Comparison of ENCODE assay signal across 13 mouse cellular contexts in the genomic region with DNA sequence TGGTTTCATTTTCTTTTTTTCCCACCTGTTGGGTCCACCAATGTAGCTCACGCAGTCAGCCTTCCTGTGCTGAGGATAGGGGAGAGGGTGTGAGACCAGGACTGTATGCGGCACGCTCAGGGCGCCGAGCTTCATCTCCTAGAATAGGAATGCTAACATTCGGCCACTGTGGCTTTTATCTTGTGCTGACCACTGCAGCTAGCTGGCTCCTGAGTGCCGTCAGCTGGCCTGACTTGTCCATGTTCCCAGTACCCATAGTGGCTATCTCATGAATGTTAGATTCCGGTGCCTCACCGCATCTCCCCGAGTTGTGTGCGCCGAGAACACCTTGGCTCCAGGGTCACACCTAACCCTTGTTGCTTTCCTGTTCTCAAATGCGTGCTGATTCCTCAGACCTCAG.
DNase-seq lines count a peak whose midpoint lies in the region; ATAC-seq and TF ChIP-seq lines count a peak whose summit lies in the region.
"Had no signal": no experiment of that assay in that cellular context is flagged by ENCODE, and none has a peak within 500 bp of the region (broad histone marks: within the 10 kb centered on the region; RNA-seq: fewer than 3 reads in every experiment).

No protein-coding gene starts in this region.

- peak overlapping the region; percentile 87 for H3K27ac ChIP-seq in gastrocnemius, adult 2 months
- peak overlapping the region; percentile 89 for H3K27ac ChIP-seq in lung, embryonic 14.5 days (ENCODE audit: low read depth)
- H3K27ac ChIP-seq in heart, embryonic 14.5 days (replicated peaks in 1 of 2; ENCODE audit: control insufficient read depth in 1 of 2, insufficient read depth in 1 of 2, low read depth in 2 of 2, low read length in 2 of 2) = no peak overlapping the region
- peak overlapping the region; percentile 94 for H3K27ac ChIP-seq in stomach, embryonic 14.5 days (ENCODE audit: low read length)
- H3K27ac ChIP-seq in liver, embryonic 12.5 days = no peak overlapping the region
- H3K27ac ChIP-seq: liver, embryonic 15.5 days had no signal

- intact Hi-C loops in gastrocnemius, adult 2 months (cut with DNase I) = no loop called here
- intact Hi-C loops in gastrocnemius, postnatal 14 days (cut with DNase I; ENCODE audit: low total_unique reads) = no loop called here

- WGBS in lung, embryonic 14.5 days = 69% methylated on average over 13 of the region's 13 CpGs
- 57% methylated on average over 13 of the region's 13 CpGs for WGBS in heart, embryonic 14.5 days
- 84% methylated on average over 13 of the region's 13 CpGs for WGBS in stomach, embryonic 14.5 days
- WGBS in liver, embryonic 12.5 days (ENCODE audit: insufficient replicate concordance) = 83% methylated on average over 13 of the region's 13 CpGs

- no peaks in the 10 kb centered on the region for H3K9me3 ChIP-seq in lung, embryonic 14.5 days (ENCODE audit: low read depth, low read length)
- no peaks in the 10 kb centered on the region for H3K9me3 ChIP-seq in heart, embryonic 14.5 days (ENCODE audit: control insufficient read depth, low read length)
- no peaks in the 10 kb centered on the region for H3K9me3 ChIP-seq in stomach, embryonic 14.5 days (ENCODE audit: control insufficient read depth, low read depth, low read length)
- no peaks in the 10 kb centered on the region for H3K9me3 ChIP-seq in liver, embryonic 12.5 days (replicated peaks)
- H3K9me3 ChIP-seq: liver, embryonic 15.5 days had no signal

- ATAC-seq in lung, embryonic 14.5 days (ENCODE audit: insufficient read depth) = no peak
- no peak for ATAC-seq in heart, embryonic 14.5 days (ENCODE audit: insufficient number of reproducible peaks, insufficient read depth, low FRiP score, low read depth)
- ATAC-seq in stomach, embryonic 14.5 days (ENCODE audit: insufficient number of reproducible peaks, insufficient read depth, low FRiP score, low read depth) = no peak
- ATAC-seq in liver, embryonic 12.5 days = no peak

- no peak for DNase-seq in gastrocnemius, adult 2 months
- DNase-seq in gastrocnemius, postnatal 14 days = no peak
- no peak for DNase-seq in lung, embryonic 14.5 days
- DNase-seq in lung, adult 18-20 months = no peak
- DNase-seq in cerebellum, postnatal 14 days = no peak
- DNase-seq: adrenal gland, postnatal 14 days; cerebellum, postnatal 36 days; kidney, adult 18-20 months; thymus, adult 2 months had no signal

- peaks cover 39% of the 10 kb centered on the region for H3K4me1 ChIP-seq in lung, embryonic 14.5 days (ENCODE audit: insufficient read depth)
- peaks cover 29 to 42% of the 10 kb centered on the region in 2 experiments for H3K4me1 ChIP-seq in heart, embryonic 14.5 days (ENCODE audit: control insufficient read depth in 2 of 2, insufficient read depth in 2 of 2, low read length in 2 of 2)
- peaks cover 33% of the 10 kb centered on the region; the same call in 1 of the 2 replicates for H3K4me1 ChIP-seq in stomach, embryonic 14.5 days (ENCODE audit: control insufficient read depth, insufficient read depth, low read length)
- no peaks in the 10 kb centered on the region for H3K4me1 ChIP-seq in liver, embryonic 12.5 days
- H3K4me1 ChIP-seq: liver, embryonic 15.5 days had no signal

- no peaks in the 10 kb centered on the region for H3K36me3 ChIP-seq in lung, embryonic 14.5 days (ENCODE audit: insufficient read depth)
- no peaks in the 10 kb centered on the region for H3K36me3 ChIP-seq in heart, embryonic 14.5 days (ENCODE audit: control insufficient read depth, insufficient read depth, low read length)
- no peaks in the 10 kb centered on the region for H3K36me3 ChIP-seq in stomach, embryonic 14.5 days (ENCODE audit: control insufficient read depth, insufficient read depth, low read length)
- H3K36me3 ChIP-seq in liver, embryonic 12.5 days = no peaks in the 10 kb centered on the region
- H3K36me3 ChIP-seq: liver, embryonic 15.5 days had no signal

- H3K4me3 ChIP-seq in gastrocnemius, adult 2 months = no peak overlapping the region
- no peak overlapping the region for H3K4me3 ChIP-seq in lung, embryonic 14.5 days (ENCODE audit: low read depth, low read length)
- H3K4me3 ChIP-seq in heart, embryonic 14.5 days (ENCODE audit: control insufficient read depth in 1 of 2, insufficient read depth in 1 of 2, low read depth in 1 of 2, low read length in 2 of 2) = no peak overlapping the region
- no peak overlapping the region for H3K4me3 ChIP-seq in stomach, embryonic 14.5 days (ENCODE audit: low read depth, low read length)
- H3K4me3 ChIP-seq in liver, embryonic 12.5 days = no peak overlapping the region
- H3K4me3 ChIP-seq: liver, embryonic 15.5 days had no signal

- TF ChIP-seq CTCF in gastrocnemius, adult 2 months (IDR thresholded peaks at IDR 0.05) = no peak
- TF ChIP-seq CTCF in lung, embryonic 14.5 days (IDR thresholded peaks at IDR 0.05; ENCODE audit: low read depth) = no peak

- no peaks in the 10 kb centered on the region for H3K27me3 ChIP-seq in lung, embryonic 14.5 days (ENCODE audit: insufficient read depth, low read length)
- H3K27me3 ChIP-seq in heart, embryonic 14.5 days (ENCODE audit: control insufficient read depth, insufficient read depth, low read length) = no peaks in the 10 kb centered on the region
- no peaks in the 10 kb centered on the region for H3K27me3 ChIP-seq in stomach, embryonic 14.5 days (ENCODE audit: control insufficient read depth, insufficient read depth, low read length)
- H3K27me3 ChIP-seq in liver, embryonic 12.5 days (replicated peaks) = peaks cover 32% of the 10 kb centered on the region
- H3K27me3 ChIP-seq: liver, embryonic 15.5 days had no signal

- no peak overlapping the region for H3K9ac ChIP-seq in lung, embryonic 14.5 days
- peak overlapping the region; percentile 10; the same call in 1 of the 2 replicates for H3K9ac ChIP-seq in heart, embryonic 14.5 days (ENCODE audit: low read length)
- no peak overlapping the region for H3K9ac ChIP-seq in stomach, embryonic 14.5 days (replicated peaks; ENCODE audit: low read depth, low read length)
- no peak overlapping the region for H3K9ac ChIP-seq in liver, embryonic 12.5 days
- H3K9ac ChIP-seq: liver, embryonic 15.5 days had no signal

- H3K4me2 ChIP-seq in lung, embryonic 14.5 days = no peak overlapping the region
- H3K4me2 ChIP-seq in heart, embryonic 14.5 days (ENCODE audit: low read length) = peak overlapping the region; percentile 17; the same call in 1 of the 2 replicates
- no peak overlapping the region for H3K4me2 ChIP-seq in stomach, embryonic 14.5 days (replicated peaks; ENCODE audit: low read depth, low read length)
- H3K4me2 ChIP-seq in liver, embryonic 12.5 days = no peak overlapping the region
- H3K4me2 ChIP-seq: liver, embryonic 15.5 days had no signal

Comparison
In these comparisons a context has a peak if more than half of its experiments do, and no peak if none do; other contexts are left out.
1. H3K27ac ChIP-seq: peak in gastrocnemius, adult 2 months (single experiment), lung, embryonic 14.5 days (single experiment) and stomach, embryonic 14.5 days (single experiment); none in heart, embryonic 14.5 days (0 of 2) and liver, embryonic 12.5 days (single experiment).